Mouse (Mus musculus) heart, embryonic 13.5 days (tissue): ENCODE results near the gene Acvr1b. TPM values are rescaled to one million over a fixed set of nuclear protein-coding genes. Genes with fewer than 3 reads are reported as not detected.

Experiments
- microRNA-seq: library from miRNA; unstranded; fragments of <30 nt; microRNA quantifications from one replicate; pipeline ENCODE4, GENCODE M21; 2016
- polyA plus RNA-seq: library from polyadenylated mRNA; unstranded; fragments of >200 nt; fragmentation: Nextera tagmentation; extraction: Ambion mirVana; gene quantifications from 2 replicates; pipeline ENCODE4 v1.2.1, GENCODE M21; 2015

Acvr1b gene
- polyA plus RNA-seq, 1 experiment from 2014 or later = 5.4 TPM

Small RNAs within 50 kb of the gene (microRNA-seq; reads per million reads assigned to microRNA genes)
- not detected for gene Mir6962

Other genes starting within 250 kb of the Acvr1b start
- not detected in 2 replicates for gene Gm47841, start 126.7 kb upstream of the Acvr1b start, polyA plus RNA-seq
- gene Fignl2, start 95.5 kb upstream of the Acvr1b start, polyA plus RNA-seq = 0.08 and 0.09 TPM in 2 replicates
- gene Ankrd33, start 58.3 kb upstream of the Acvr1b start, polyA plus RNA-seq = not detected in 2 replicates
- 7.0 and 7.4 TPM in 2 replicates for gene Acvrl1, start 45.5 kb upstream of the Acvr1b start, polyA plus RNA-seq
- 3.8 and 4.4 TPM in 2 replicates for gene Grasp, start 50.1 kb downstream of the Acvr1b start, polyA plus RNA-seq
- 10.4 and 10.8 TPM in 2 replicates for gene Nr4a1, start 80.2 kb downstream of the Acvr1b start, polyA plus RNA-seq
- gene Atg101, start 110.2 kb downstream of the Acvr1b start, polyA plus RNA-seq = 50.6 and 56.1 TPM in 2 replicates
- gene 6030408B16Rik, start 119.1 kb downstream of the Acvr1b start, polyA plus RNA-seq = 2.4 and 3.0 TPM in 2 replicates
- 7.8 and 7.9 TPM in 2 replicates for gene Krt80, start 196.1 kb downstream of the Acvr1b start, polyA plus RNA-seq
- 20.6 and 26.7 TPM in 2 replicates for gene Krt7, start 237.0 kb downstream of the Acvr1b start, polyA plus RNA-seq